Mouse (Mus musculus) kidney, adult 2 months (tissue): ENCODE measurements around the gene Hoxd13. TPM values are rescaled to one million over a fixed set of nuclear protein-coding genes. Genes with fewer than 3 reads are reported as not detected.
A peak's percentile ranks its signal among the peaks of the same experiment; 100 is the strongest.

ENCODE experiments used
- DNase-seq: peaks from one replicate; pipeline ENCODE4 v3.0.0; 2021
- H3K27ac ChIP-seq: fragments of 200-500 bp; 2 replicates; pipeline ENCODE4 v1.5.1; 2012; ENCODE audit warnings: low read depth, low read length, control low read depth, inconsistent platforms; ENCODE audit not compliant: insufficient read depth
- H3K27me3 ChIP-seq: fragments of 200-500 bp; replicated peaks from 2 replicates; pipeline ENCODE4 v1.6.1; 2012; ENCODE audit warnings: mild to moderate bottlenecking, moderate library complexity, low read length, inconsistent platforms; ENCODE audit not compliant: control insufficient read depth, insufficient read depth
- H3K36me3 ChIP-seq: fragments of 200-500 bp; 2 replicates; pipeline ENCODE4 v1.6.1; 2012; ENCODE audit warnings: mild to moderate bottlenecking, moderate library complexity, low read length, inconsistent platforms; ENCODE audit not compliant: control insufficient read depth, insufficient read depth
- H3K4me1 ChIP-seq: fragments of 200-500 bp; 2 replicates; pipeline ENCODE4 v1.6.1; 2011; ENCODE audit warnings: low read length; ENCODE audit not compliant: control insufficient read depth, insufficient read depth
- H3K4me3 ChIP-seq: fragments of 200-500 bp; 2 replicates; pipeline ENCODE4 v1.5.1; 2011; ENCODE audit warnings: mild to moderate bottlenecking, low read depth, low read length, control low read depth; ENCODE audit not compliant: insufficient read depth
- CTCF ChIP-seq: fragments of 200-500 bp; conservative IDR thresholded peaks from 2 replicates; pipeline ENCODE4 v1.5.1; 2011; ENCODE audit warnings: low read depth, mild to moderate bottlenecking, control low read depth, low read length, moderate library complexity, mixed read lengths; ENCODE audit not compliant: insufficient read depth, insufficient read length
- POLR2A ChIP-seq: fragments of 200-500 bp; IDR thresholded peaks from one replicate; pipeline ENCODE4 v1.6.1; 2011; ENCODE audit warnings: low read depth, low read length, control low read depth
- WGBS: fragments of 180-500 bp; shearing (Covaris S2); methylation state at CpG from one replicate; pipeline ENCODE4 v1.1.7; 2018; 5-methylcytosine and 5-hydroxymethylcytosine counted together
- polyA plus RNA-seq: library from polyadenylated mRNA; depleted of rRNA; stranded (reverse); fragments of >200 nt; gene quantifications from 2 replicates; pipeline ENCODE4 v1.2.3, GENCODE M21; 2012

Gene Hoxd13
- polyA plus RNA-seq, 1 experiment: not detected

DNA sequence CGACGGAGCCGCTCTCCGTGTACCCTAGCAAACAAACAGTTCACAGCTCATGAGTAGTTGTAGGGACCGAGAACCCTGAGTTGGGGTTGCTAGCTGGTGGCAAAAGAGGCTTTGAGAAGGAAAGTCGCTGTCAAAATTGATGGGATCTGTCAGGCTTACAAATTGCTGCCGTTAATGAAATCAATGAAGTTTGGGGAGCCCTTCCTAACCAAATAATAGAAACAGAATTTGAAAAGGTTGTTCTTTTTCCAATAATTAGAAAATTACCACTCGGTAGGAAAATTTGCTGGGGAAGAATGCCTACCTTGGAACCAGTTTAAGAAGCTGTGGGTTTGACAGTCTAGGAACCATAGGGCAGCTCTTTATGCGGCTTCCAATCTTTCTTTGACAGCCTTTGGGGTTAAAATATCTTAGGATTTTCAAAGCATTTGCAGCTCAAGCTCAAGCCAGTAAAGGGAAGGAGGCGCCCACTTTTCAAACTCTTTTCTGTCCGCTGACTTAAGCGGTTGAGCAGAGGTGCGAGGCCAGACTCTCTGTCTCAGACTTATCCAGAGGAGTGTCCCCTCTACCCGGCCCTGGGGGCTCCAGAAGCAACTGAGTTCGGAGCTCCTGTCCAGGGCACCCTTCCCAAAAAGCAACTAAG lies 10.0 kb upstream of the Hoxd13 start:
- peak; percentile 11 for DNase-seq
- no peaks in the 10 kb centered on the region for H3K36me3 ChIP-seq
- no peak overlapping the region for H3K4me3 ChIP-seq
- H3K27me3 ChIP-seq: peaks cover 28% of the 10 kb centered on the region
- TF ChIP-seq CTCF: no peak
- TF ChIP-seq POLR2A: no peak
- no peaks in the 10 kb centered on the region for H3K4me1 ChIP-seq
- 9% methylated on average over 15 of the region's 15 CpGs for WGBS
- no peak overlapping the region for H3K27ac ChIP-seq

DNA sequence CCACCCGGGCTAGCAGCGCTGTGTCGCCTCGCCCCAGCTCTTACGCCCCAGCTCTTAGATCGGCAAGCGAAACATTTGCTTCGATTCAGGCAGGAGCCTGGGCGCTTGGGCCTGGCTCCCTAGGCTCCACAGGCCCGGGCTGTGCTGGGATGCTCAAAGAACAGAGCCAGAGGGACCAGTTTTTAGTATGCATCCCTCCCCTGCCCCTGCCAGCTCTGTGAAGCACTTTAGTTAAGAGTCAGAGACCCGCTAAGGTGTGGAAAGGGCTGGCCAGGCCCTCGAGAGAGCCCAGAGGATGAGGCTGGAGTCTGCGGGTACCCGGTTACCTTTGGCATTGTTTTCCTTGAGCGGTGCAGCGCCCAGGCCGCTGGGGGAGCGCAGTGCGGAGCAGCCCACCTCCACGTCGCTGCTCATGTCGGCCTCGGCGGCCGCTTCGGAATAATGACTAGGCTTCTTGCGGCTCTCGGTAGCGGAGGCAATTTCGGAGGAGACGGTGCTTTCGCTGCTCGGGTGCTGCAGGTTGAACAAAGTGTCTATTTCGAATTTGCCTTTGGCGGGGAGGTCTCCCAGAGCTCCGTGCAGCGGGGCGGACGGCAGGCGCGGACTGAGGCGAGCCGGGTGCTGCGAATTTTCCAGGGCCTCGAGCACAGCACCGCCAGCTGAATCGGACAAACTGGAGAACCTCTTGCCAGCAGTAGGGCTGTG lies 9.3 kb upstream of the Hoxd13 start:
- Histone ChIP-seq H3K4me1 (no peaks in the 10 kb centered on the region), H3K27me3 (peaks cover 27% of the 10 kb centered on the region), H3K36me3 (no peaks in the 10 kb centered on the region), H3K4me3 (no peak overlapping the region), H3K27ac (no peak overlapping the region)
- DNase-seq: peak; percentile 13
- 6% methylated on average over 47 of the region's 47 CpGs for WGBS
- TF ChIP-seq POLR2A: no peak
- TF ChIP-seq CTCF: no peak

DNA sequence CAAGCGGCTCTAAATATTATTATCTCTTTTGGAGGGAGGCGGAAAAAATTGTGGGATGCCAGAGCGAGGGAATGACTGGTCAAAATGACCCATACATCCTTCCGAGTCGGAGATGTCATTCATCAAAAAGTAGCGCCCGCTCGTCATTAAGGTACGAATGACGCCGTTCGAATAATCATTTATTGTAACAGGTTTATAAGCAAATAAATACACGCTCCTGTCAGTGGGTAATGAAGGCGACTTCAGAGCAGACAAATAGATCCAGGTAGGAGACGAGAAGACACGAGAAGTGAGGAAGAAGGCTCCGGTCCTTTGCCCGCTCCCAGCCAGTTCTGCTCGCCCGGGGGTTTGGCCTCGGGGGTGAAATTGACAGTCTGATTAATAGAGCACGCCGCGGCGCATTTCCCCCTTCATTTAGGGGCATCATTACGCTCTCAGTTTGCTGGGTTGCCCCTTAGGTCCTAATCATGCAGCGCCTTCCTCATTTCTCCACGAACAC lies 8.6 kb upstream of the Hoxd13 start, which contains the start of gene Evx2:
Gene Evx2, minus strand, starts transcription at position 51 of the 499 bp plus-strand sequence.
- Histone ChIP-seq H3K4me1 (no peaks in the 10 kb centered on the region), H3K27ac (no peak within 1 kb of the TSS), H3K36me3 (no peaks in the 10 kb centered on the region), H3K4me3 (no peak within 1 kb of the TSS), H3K27me3 (peaks cover 27% of the 10 kb centered on the region)
- TF ChIP-seq POLR2A: no peak
- no peak for TF ChIP-seq CTCF
- DNase-seq: peak; percentile 22
- 6% methylated on average over 28 of the region's 28 CpGs for WGBS

DNA sequence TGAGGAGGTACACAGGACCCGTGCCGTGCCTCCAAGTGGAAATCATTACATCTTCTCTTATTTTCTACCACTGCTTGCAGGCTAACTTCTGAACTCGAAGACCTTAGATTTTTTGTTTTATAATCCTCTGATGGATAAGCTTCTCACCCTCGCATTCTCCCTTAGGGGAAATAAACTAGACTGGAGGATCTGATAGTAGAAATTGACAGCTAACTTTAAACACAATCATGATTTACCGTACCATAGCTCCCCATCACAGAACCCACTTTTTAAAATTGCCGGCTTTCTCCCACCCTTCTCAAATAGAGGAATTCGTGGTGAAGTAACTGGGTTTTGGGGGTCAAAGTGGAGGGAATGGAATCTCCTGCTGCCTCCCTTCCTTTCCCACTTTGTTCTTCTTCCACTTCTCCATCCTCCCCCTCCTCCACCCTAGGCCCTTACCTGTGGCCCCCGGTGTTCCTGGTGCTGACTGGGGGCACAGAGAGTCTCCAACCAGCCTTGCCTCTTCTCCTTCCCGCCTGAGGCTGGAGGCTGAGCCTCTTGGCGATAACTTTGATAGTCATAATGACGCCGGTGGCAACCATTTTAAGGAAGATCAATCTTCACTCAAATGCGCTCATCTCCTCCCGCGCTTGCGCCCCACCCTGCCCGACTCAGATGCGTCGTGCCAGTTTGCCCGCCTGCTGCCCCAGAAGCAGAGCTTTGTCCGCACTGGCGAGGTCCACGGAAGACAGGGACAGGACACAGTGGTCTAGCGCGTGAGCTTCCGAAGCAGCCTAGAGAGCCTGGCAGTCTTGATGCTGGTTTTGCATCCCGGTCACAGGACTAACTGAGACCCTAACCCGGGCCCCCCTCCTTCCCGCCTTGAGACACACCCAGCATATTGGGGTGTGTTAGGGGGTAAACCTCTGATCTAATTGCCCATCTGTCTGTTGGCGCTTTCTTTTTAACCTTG lies 7.4 kb upstream of the Hoxd13 start:
- no peaks in the 10 kb centered on the region for H3K36me3 ChIP-seq
- WGBS: 6% methylated on average over 30 of the region's 30 CpGs
- H3K4me3 ChIP-seq: no peak overlapping the region
- peaks cover 19% of the 10 kb centered on the region for H3K27me3 ChIP-seq
- H3K4me1 ChIP-seq: no peaks in the 10 kb centered on the region
- no peak for DNase-seq
- H3K27ac ChIP-seq: no peak overlapping the region
- TF ChIP-seq POLR2A (no peak), CTCF (no peak)

DNA sequence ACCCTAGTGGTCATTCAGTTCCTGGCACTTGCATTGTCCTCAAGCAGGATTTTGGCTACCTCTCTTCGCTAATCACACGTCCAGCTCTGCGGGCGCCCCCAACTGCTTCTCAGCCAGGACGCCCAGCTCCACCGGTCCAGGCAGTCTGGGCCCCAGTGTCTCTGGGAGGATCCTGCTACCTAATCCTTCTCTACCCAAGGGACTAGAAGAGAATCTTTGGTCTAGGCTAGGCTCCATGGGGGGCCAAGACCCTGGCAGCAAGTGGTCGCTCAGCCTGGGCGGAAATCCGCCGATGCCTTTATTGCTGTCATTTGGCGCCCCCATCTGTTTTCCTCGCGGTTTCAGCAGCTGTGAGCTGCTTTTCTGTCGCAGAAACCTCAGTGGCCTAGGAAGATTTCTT lies 6.4 kb upstream of the Hoxd13 start:
- peak; percentile 29 for DNase-seq
- Histone ChIP-seq H3K4me3 (no peak overlapping the region), H3K4me1 (no peaks in the 10 kb centered on the region), H3K36me3 (no peaks in the 10 kb centered on the region), H3K27me3 (peaks cover 19% of the 10 kb centered on the region), H3K27ac (no peak overlapping the region)
- TF ChIP-seq CTCF: peak; percentile 36; the same call in 1 of the 2 replicates
- TF ChIP-seq POLR2A: no peak
- 3% methylated on average over 14 of the region's 14 CpGs for WGBS

DNA sequence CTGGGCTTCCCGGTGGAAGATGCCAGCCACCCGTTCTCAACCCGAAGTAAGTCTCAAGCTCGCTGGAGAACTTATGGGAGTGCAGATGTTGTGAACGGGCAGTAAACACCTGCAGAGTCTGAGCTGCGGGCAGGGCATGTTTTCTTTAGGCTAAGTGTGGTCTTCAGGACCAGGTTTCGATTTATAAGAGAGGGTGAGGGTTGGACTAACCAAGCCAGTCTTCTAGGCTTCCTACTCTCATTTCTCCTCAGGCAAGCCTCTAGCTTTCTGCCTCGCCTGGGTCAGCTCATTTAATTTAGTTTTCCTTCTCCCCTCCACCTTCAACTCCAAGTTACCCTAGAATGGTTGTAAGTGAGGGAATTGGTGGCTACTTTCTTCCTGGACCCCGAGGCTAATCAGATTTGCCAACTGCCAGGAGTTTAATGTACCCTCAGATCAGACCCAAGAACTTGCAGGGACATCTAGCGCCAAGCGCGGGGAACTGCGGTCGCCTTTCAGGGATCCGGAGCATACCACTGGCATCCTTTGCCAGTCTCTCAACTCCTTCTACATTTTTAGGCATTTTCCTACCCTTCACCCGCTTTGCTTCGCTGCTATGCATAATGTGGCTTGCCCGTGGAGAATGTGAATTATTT lies 4.7 kb upstream of the Hoxd13 start:
- DNase-seq: peak; percentile 72
- TF ChIP-seq POLR2A (no peak), CTCF (peak; percentile 66)
- Histone ChIP-seq H3K4me3 (no peak overlapping the region), H3K27ac (no peak overlapping the region), H3K4me1 (no peaks in the 10 kb centered on the region), H3K27me3 (peaks cover 19% of the 10 kb centered on the region), H3K36me3 (no peaks in the 10 kb centered on the region)
- WGBS: 2% methylated on average over 18 of the region's 18 CpGs
